ENCODE assay signal across 8 mouse cellular contexts in genomic region chr17:29095201-29095733, GRCm38 (mm10). TPM values are rescaled to one million over a fixed set of nuclear protein-coding genes. Genes with fewer than 3 reads are reported as not detected.
DNase-seq lines count a peak whose midpoint lies in the region; ATAC-seq and TF ChIP-seq lines count a peak whose summit lies in the region.

No protein-coding gene starts in this region.

- peaks cover 18% of the 10 kb centered on the region for H3K36me3 ChIP-seq in hindbrain, embryonic 10.5 days
- no peaks in the 10 kb centered on the region for H3K36me3 ChIP-seq in lung, embryonic 16.5 days (ENCODE audit: control insufficient read depth, insufficient read depth, low read length)
- H3K36me3 ChIP-seq in thymus, adult 2 months (ENCODE audit: control insufficient read depth, insufficient read depth, low read length), result no peaks in the 10 kb centered on the region

- DNase-seq in MN1 (ENCODE audit: low spot score), result peak; percentile 97
- peak; percentile 97 for DNase-seq in cerebellum, adult 9-10 months
- peak; percentile 91 for DNase-seq in hindbrain, embryonic 10.5 days (ENCODE audit: low spot score)
- DNase-seq in layer of hippocampus, adult 9-11 months, result peak; percentile 96
- DNase-seq in ovary, adult 18-20 months (ENCODE audit: low spot score), result peak; percentile 90
- peak; percentile 95 for DNase-seq in thymus, adult 2 months

- peaks cover 58% of the 10 kb centered on the region for H3K27me3 ChIP-seq in hindbrain, embryonic 10.5 days (ENCODE audit: insufficient read depth, poor library complexity, severe bottlenecking)
- no peaks in the 10 kb centered on the region; the same call in 1 of the 2 replicates for H3K27me3 ChIP-seq in lung, embryonic 16.5 days (ENCODE audit: control insufficient read depth, insufficient read depth, low read depth, low read length)
- peaks cover 10% of the 10 kb centered on the region; the same call in 1 of the 2 replicates for H3K27me3 ChIP-seq in thymus, adult 2 months (ENCODE audit: control insufficient read depth, insufficient read depth, low read length)

- peak overlapping the region; percentile 57 for H3K4me3 ChIP-seq in hindbrain, embryonic 10.5 days
- peak overlapping the region; percentile 59 for H3K4me3 ChIP-seq in lung, embryonic 16.5 days (ENCODE audit: low read length)
- peak overlapping the region; percentile 69 for H3K4me3 ChIP-seq in thymus, adult 2 months (ENCODE audit: control insufficient read depth, insufficient read depth, low read length)

- peak; percentile 98 for TF ChIP-seq CTCF in thymus, adult 2 months (IDR thresholded peaks at IDR 0.05; ENCODE audit: borderline replicate concordance, control insufficient read depth, extremely low read depth, insufficient read depth, low read length, poor library complexity)

- TF ChIP-seq POLR2A in thymus, adult 2 months (IDR thresholded peaks at IDR 0.05; ENCODE audit: control insufficient read depth, extremely low read depth, insufficient read depth, low read length, poor library complexity), result no peak

- H3K4me2 ChIP-seq in lung, embryonic 16.5 days (ENCODE audit: low read depth, low read length), result peak overlapping the region; percentile 92

- peaks cover 34% of the 10 kb centered on the region for H3K4me1 ChIP-seq in hindbrain, embryonic 10.5 days (replicated peaks)
- H3K4me1 ChIP-seq in lung, embryonic 16.5 days (replicated peaks; ENCODE audit: control insufficient read depth, insufficient read depth, low read length), result peaks cover 30% of the 10 kb centered on the region
- peaks cover 28% of the 10 kb centered on the region for H3K4me1 ChIP-seq in thymus, adult 2 months (replicated peaks; ENCODE audit: control insufficient read depth, insufficient read depth, low read length)

- under 1% methylated on average over 44 of the region's 44 CpGs for WGBS in hindbrain, embryonic 10.5 days
- WGBS in lung, embryonic 16.5 days, result under 1% methylated on average over 44 of the region's 44 CpGs
- WGBS in thymus, adult 2 months, result 0% methylated on average over 44 of the region's 44 CpGs

- H3K9ac ChIP-seq in lung, embryonic 16.5 days (ENCODE audit: low read length), result peak overlapping the region; percentile 72

- ATAC-seq in frontal cortex, adult (ENCODE audit: low TSS enrichment), result peak; percentile 91
- ATAC-seq in lung, embryonic 16.5 days (ENCODE audit: low read depth), result peak; percentile 87

- no peaks in the 10 kb centered on the region; the same call in 1 of the 2 replicates for H3K9me3 ChIP-seq in hindbrain, embryonic 10.5 days
- no peaks in the 10 kb centered on the region for H3K9me3 ChIP-seq in lung, embryonic 16.5 days (ENCODE audit: control insufficient read depth, low read length)

- peak overlapping the region; percentile 77 for H3K27ac ChIP-seq in hindbrain, embryonic 10.5 days
- peak overlapping the region; percentile 57 for H3K27ac ChIP-seq in lung, embryonic 16.5 days (ENCODE audit: low read length)
- H3K27ac ChIP-seq in thymus, adult 2 months (ENCODE audit: control insufficient read depth, insufficient read depth, low read length), result no peak overlapping the region

RNA-seq across cellular contexts. Expression of gene Cdkn1a, which starts 4.5 kb away (rescaled TPM):
- 29.9 and 36.0 TPM in 2 replicates for polyA plus RNA-seq in hindbrain, embryonic 10.5 days (2016; fragmentation: Nextera tagmentation; extraction: Ambion mirVana)
- 41.3 and 43.7 TPM in 2 replicates for polyA plus RNA-seq in lung, embryonic 16.5 days (2015; fragmentation: Nextera tagmentation; extraction: Ambion mirVana)
- 28.4 and 31.1 TPM in 2 replicates for polyA plus RNA-seq in thymus, adult 2 months (2012; rRNA removed)

RNA-seq across cellular contexts. Expression of gene Rab44, which starts 18.7 kb away (rescaled TPM):
- polyA plus RNA-seq in hindbrain, embryonic 10.5 days (2016; fragmentation: Nextera tagmentation; extraction: Ambion mirVana), result 0.04 TPM in 1 of 2 replicates, not detected in the other
- polyA plus RNA-seq in lung, embryonic 16.5 days (2015; fragmentation: Nextera tagmentation; extraction: Ambion mirVana), result 1.1 TPM in 2 replicates
- polyA plus RNA-seq in thymus, adult 2 months (2012; rRNA removed), result 8.3 and 8.9 TPM in 2 replicates
